Mouse (Mus musculus) neural tube, embryonic 12.5 days (tissue): Measurements from ENCODE around the gene Ercc4. TPM values are rescaled to one million over a fixed set of nuclear protein-coding genes. Genes with fewer than 3 reads are reported as not detected.

Source experiments
- ATAC-seq: fragments of 200-750 bp; cut with Nextera tagmentation; 2 replicates; pipeline ENCODE4 v1.8.0; 2017; ENCODE audit warnings: low read depth, mild to moderate bottlenecking, moderate TSS enrichment, moderate library complexity; ENCODE audit not compliant: low FRiP score
- H3K27ac ChIP-seq: fragments of 300-500 bp; sonication (generic); 2 replicates; pipeline ENCODE4 v1.5.1; 2016
- H3K27me3 ChIP-seq: fragments of 300-500 bp; sonication (generic); replicated peaks from 2 replicates; pipeline ENCODE4 v1.6.1; 2016; ENCODE audit warnings: mild to moderate bottlenecking
- H3K36me3 ChIP-seq: fragments of 300-500 bp; sonication (generic); 2 replicates; pipeline ENCODE4 v1.6.1; 2016; ENCODE audit warnings: mild to moderate bottlenecking
- H3K4me1 ChIP-seq: fragments of 300-500 bp; sonication (generic); 2 replicates; pipeline ENCODE4 v1.6.1; 2016
- H3K4me2 ChIP-seq: fragments of 300-500 bp; sonication (generic); replicated peaks from 2 replicates; pipeline ENCODE4 v1.6.1; 2016; ENCODE audit warnings: mild to moderate bottlenecking
- H3K4me3 ChIP-seq: fragments of 300-500 bp; sonication (generic); 2 replicates; pipeline ENCODE4 v1.5.1; 2016
- H3K9ac ChIP-seq: fragments of 300-500 bp; sonication (generic); 2 replicates; pipeline ENCODE4 v1.6.1; 2016; ENCODE audit warnings: mild to moderate bottlenecking
- H3K9me3 ChIP-seq: fragments of 300-500 bp; sonication (generic); 2 replicates; pipeline ENCODE4 v1.6.1; 2016; ENCODE audit warnings: mild to moderate bottlenecking
- WGBS: fragments of 180-500 bp; shearing (Covaris S2); methylation state at CpG from one replicate; pipeline ENCODE4 v1.1.7; 2016; 5-methylcytosine and 5-hydroxymethylcytosine counted together
- polyA plus RNA-seq: library from polyadenylated mRNA; unstranded; fragments of >200 nt; fragmentation: Nextera tagmentation; extraction: Ambion mirVana; gene quantifications from 2 replicates; pipeline ENCODE4 v1.2.1, GENCODE M21; 2016

Gene Ercc4
- polyA plus RNA-seq, 1 experiment from 2014 or later, result 14.8 TPM

GRCm38 (mm10) chr16:13183182-13183742 is 73.8 kb downstream of the Ercc4 start:
- ATAC-seq, result no peak
- no peak overlapping the region for H3K9ac ChIP-seq
- H3K27me3 ChIP-seq, result no peaks in the 10 kb centered on the region
- no peaks in the 10 kb centered on the region for H3K4me1 ChIP-seq
- no peaks in the 10 kb centered on the region for H3K36me3 ChIP-seq
- no peak overlapping the region for H3K4me2 ChIP-seq
- H3K4me3 ChIP-seq, result no peak overlapping the region
- H3K9me3 ChIP-seq, result no peaks in the 10 kb centered on the region
- 82% methylated on average over 4 of the region's 4 CpGs for WGBS
- no peak overlapping the region for H3K27ac ChIP-seq

GRCm38 (mm10) chr16:13184381-13184780 is 74.9 kb downstream of the Ercc4 start:
- Histone ChIP-seq H3K4me1 (no peaks in the 10 kb centered on the region), H3K27ac (no peak overlapping the region), H3K36me3 (no peaks in the 10 kb centered on the region), H3K27me3 (no peaks in the 10 kb centered on the region), H3K4me3 (no peak overlapping the region), H3K9ac (no peak overlapping the region), H3K4me2 (no peak overlapping the region), H3K9me3 (no peaks in the 10 kb centered on the region)
- no peak for ATAC-seq
- WGBS, result 84% methylated on average over 3 of the region's 3 CpGs

GRCm38 (mm10) chr16:13189430-13190107 is 80.1 kb downstream of the Ercc4 start:
- Histone ChIP-seq H3K27ac (no peak overlapping the region), H3K4me1 (no peaks in the 10 kb centered on the region), H3K27me3 (no peaks in the 10 kb centered on the region), H3K36me3 (no peaks in the 10 kb centered on the region), H3K9me3 (no peaks in the 10 kb centered on the region), H3K4me2 (no peak overlapping the region), H3K4me3 (no peak overlapping the region), H3K9ac (no peak overlapping the region)
- WGBS, result 62% methylated on average over 12 of the region's 12 CpGs
- no peak for ATAC-seq

GRCm38 (mm10) chr16:13190471-13190870 is 81.0 kb downstream of the Ercc4 start:
- Histone ChIP-seq H3K27me3 (no peaks in the 10 kb centered on the region), H3K4me1 (no peaks in the 10 kb centered on the region), H3K27ac (no peak overlapping the region), H3K36me3 (no peaks in the 10 kb centered on the region), H3K9ac (no peak overlapping the region), H3K9me3 (no peaks in the 10 kb centered on the region), H3K4me3 (no peak overlapping the region), H3K4me2 (no peak overlapping the region)
- ATAC-seq, result no peak
- WGBS, result 86% methylated on average over 5 of the region's 5 CpGs

GRCm38 (mm10) chr16:13191166-13191565 is 81.7 kb downstream of the Ercc4 start:
- Histone ChIP-seq H3K4me2 (no peak overlapping the region), H3K9ac (no peak overlapping the region), H3K27ac (no peak overlapping the region), H3K27me3 (no peaks in the 10 kb centered on the region), H3K4me1 (no peaks in the 10 kb centered on the region), H3K9me3 (no peaks in the 10 kb centered on the region), H3K4me3 (no peak overlapping the region), H3K36me3 (no peaks in the 10 kb centered on the region)
- WGBS, result 73% methylated on average over 4 of the region's 4 CpGs
- no peak for ATAC-seq

- no peak overlapping the region for H3K4me2 ChIP-seq
- H3K27ac ChIP-seq, result no peak overlapping the region
- no peaks in the 10 kb centered on the region for H3K9me3 ChIP-seq
- WGBS, result 87% methylated on average over 4 of the region's 4 CpGs
- no peak overlapping the region for H3K4me3 ChIP-seq
- no peaks in the 10 kb centered on the region for H3K36me3 ChIP-seq
- no peak for ATAC-seq
- H3K4me1 ChIP-seq, result peaks cover 7% of the 10 kb centered on the region
- no peak overlapping the region for H3K9ac ChIP-seq
- no peaks in the 10 kb centered on the region for H3K27me3 ChIP-seq
Observed at GRCm38 (mm10) chr16:13193663-13194071, 84.2 kb downstream of the Ercc4 start.

- no peaks in the 10 kb centered on the region for H3K36me3 ChIP-seq
- no peaks in the 10 kb centered on the region for H3K27me3 ChIP-seq
- no peaks in the 10 kb centered on the region for H3K9me3 ChIP-seq
- WGBS, result 92% methylated on average over 5 of the region's 5 CpGs
- no peak for ATAC-seq
- no peak overlapping the region for H3K4me3 ChIP-seq
- no peak overlapping the region for H3K27ac ChIP-seq
- H3K4me1 ChIP-seq, result peaks cover 7% of the 10 kb centered on the region
- H3K9ac ChIP-seq, result no peak overlapping the region
- H3K4me2 ChIP-seq, result no peak overlapping the region
Observed at GRCm38 (mm10) chr16:13194882-13195281, 85.4 kb downstream of the Ercc4 start.

GRCm38 (mm10) chr16:13196626-13197025 is 87.1 kb downstream of the Ercc4 start:
- H3K36me3 ChIP-seq, result no peaks in the 10 kb centered on the region
- H3K4me1 ChIP-seq, result peaks cover 7% of the 10 kb centered on the region
- H3K9me3 ChIP-seq, result no peaks in the 10 kb centered on the region
- no peak overlapping the region for H3K4me3 ChIP-seq
- H3K4me2 ChIP-seq, result no peak overlapping the region
- 73% methylated on average over 5 of the region's 5 CpGs for WGBS
- no peak overlapping the region for H3K9ac ChIP-seq
- no peak overlapping the region for H3K27ac ChIP-seq
- no peak for ATAC-seq
- no peaks in the 10 kb centered on the region for H3K27me3 ChIP-seq

GRCm38 (mm10) chr16:13197293-13197692 is 87.8 kb downstream of the Ercc4 start:
- Histone ChIP-seq H3K4me2 (no peak overlapping the region), H3K4me1 (peaks cover 7% of the 10 kb centered on the region), H3K27me3 (no peaks in the 10 kb centered on the region), H3K9me3 (no peaks in the 10 kb centered on the region), H3K36me3 (no peaks in the 10 kb centered on the region), H3K4me3 (no peak overlapping the region), H3K9ac (no peak overlapping the region), H3K27ac (no peak overlapping the region)
- WGBS, result 57% methylated on average over 5 of the region's 5 CpGs
- no peak for ATAC-seq

GRCm38 (mm10) chr16:13199204-13199603 is 89.7 kb downstream of the Ercc4 start:
- Histone ChIP-seq H3K36me3 (no peaks in the 10 kb centered on the region), H3K4me2 (no peak overlapping the region), H3K9me3 (no peaks in the 10 kb centered on the region), H3K27ac (no peak overlapping the region), H3K9ac (no peak overlapping the region), H3K27me3 (no peaks in the 10 kb centered on the region), H3K4me3 (no peak overlapping the region), H3K4me1 (peaks cover 7% of the 10 kb centered on the region)
- ATAC-seq, result no peak
- 35% methylated on average over 2 of the region's 2 CpGs for WGBS

Other genes with a start within 250 kb of the Ercc4 start
- gene Mrtfb, start 146.8 kb downstream of the Ercc4 start, polyA plus RNA-seq, result 12.1 and 14.8 TPM in 2 replicates